ENCODE assay signal across 1 mouse cellular context in genomic region chr2:127446847-127447246, GRCm38 (mm10).
TF ChIP-seq lines count a peak whose summit lies in the region.

No protein-coding gene starts in this region.

TF ChIP-seq in MEL, 35 proteins besides CTCF, POLR2A, EP300 and RAD21 (continued from another document):
- TF ChIP-seq ETS1 (IDR thresholded peaks at IDR 0.05; ENCODE audit: low read depth, low read length) (peak; percentile 66), TAL1 (IDR thresholded peaks at IDR 0.05; ENCODE audit: low read length) (peak; percentile 36), MAFK (IDR thresholded peaks at IDR 0.05; ENCODE audit: borderline replicate concordance, low read depth, low read length) (no peak), MAZ (IDR thresholded peaks at IDR 0.05; ENCODE audit: low read depth, low read length) (0 out of 2 replicates have a peak, but pooled peaks have one; percentile 16), ZKSCAN1 (IDR thresholded peaks at IDR 0.05; ENCODE audit: low read depth, low read length) (no peak), NELFE (IDR thresholded peaks at IDR 0.05; ENCODE audit: low read depth, low read length) (no peak), ZC3H11A (IDR thresholded peaks at IDR 0.05; ENCODE audit: low read depth, low read length) (no peak), RCOR1 (IDR thresholded peaks at IDR 0.05; ENCODE audit: low read depth, low read length) (peak; percentile 60), CHD2 (IDR thresholded peaks at IDR 0.05; ENCODE audit: low read length) (no peak)
